Mouse (Mus musculus): ENCODE data around the gene Msi2.

Msi2 gene

DNA sequence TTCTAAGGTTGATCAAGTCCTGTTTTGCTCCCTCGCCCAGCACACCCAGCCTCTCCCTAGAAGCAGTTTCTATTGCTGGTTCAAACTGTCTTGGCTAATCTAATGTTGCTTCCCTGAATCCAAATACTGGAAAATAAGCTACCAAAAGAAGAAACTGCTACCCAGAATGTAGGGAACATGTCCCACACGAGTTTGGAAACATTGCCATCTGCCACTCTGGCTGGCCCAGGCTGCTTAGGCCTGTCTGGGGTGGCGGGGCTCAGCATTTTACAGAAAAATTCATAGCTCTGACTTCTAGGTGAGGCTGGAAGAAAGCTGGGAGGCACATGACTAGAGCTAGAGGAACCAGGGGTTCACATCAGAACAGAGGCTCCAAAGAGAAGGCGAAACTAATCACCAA lies 345.7 kb downstream of the Msi2 start:
- no peak for DNase-seq (ENCODE audit: low read depth, low spot score)

DNA sequence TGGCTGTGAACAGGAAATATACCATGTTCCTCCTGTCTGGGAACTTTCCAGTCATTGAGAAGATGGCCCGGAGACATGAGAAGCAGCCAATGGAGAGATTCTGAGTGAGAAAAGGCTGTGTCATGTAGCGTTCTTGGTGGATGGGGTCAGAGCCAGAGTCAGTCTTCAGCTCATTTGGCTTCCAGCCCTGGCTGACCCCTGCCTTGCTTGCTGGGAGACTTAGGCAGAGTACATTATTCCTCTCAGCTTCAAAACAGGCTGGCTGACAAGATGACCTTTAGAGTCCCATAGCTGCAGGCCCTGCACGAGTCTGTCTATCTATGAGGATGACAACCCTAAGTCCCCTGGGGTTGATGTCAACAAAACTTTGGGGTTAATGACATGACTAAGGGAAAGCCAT lies 348.4 kb downstream of the Msi2 start:
- DNase-seq (ENCODE audit: low read depth, low spot score), result peak; percentile 10

DNA sequence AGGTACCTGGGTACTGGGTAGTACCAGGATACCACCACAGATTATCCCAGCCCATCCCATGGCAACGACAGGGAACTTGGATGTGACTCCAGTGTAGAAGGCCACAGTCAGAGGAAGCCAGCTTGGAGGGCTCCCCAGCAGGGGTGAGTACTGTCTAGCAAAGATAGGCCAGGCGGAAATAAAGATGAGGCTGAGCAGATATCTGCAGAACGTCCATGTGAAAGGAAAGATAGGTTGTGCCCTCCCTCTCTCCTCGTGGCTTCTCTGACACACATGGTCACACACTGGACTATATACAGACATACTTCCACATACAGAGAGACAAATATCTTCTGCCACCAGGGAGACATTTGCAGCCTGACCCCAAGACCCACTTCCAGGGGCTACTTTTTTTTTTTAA lies 350.8 kb downstream of the Msi2 start:
- DNase-seq (ENCODE audit: low read depth, low spot score), result no peak

DNA sequence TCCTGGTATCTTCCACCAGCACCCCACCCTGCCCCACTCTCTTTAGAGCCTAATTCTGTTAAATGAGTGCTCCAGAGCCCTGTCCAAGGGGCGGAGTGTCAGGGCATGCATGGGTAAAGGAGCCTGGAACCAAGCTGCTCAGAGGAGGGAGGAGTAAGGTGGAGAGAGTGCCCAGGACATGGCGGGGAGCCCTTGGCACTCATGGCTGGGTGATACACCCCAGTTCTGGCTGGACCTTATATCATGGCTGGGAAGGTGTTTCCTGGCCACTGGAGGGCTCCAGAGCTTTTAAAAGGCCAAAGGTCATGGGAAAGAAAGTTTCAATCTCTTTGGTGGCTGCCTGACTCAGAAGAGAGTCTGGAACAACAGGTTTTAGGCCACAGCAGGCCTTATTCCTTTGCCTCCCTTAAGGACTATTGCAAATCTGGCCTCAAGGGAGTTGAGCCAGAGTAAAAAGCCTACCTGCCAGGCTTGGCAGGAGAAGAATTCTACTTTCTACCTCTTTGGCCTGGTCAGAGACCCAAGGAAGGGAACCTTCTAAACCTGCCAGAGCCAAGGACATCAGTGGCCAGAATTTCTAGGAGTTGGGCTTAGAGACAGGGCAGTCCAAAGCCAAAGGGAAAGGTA lies 352.3 kb downstream of the Msi2 start:
- no peak for DNase-seq (ENCODE audit: low read depth, low spot score)

DNA sequence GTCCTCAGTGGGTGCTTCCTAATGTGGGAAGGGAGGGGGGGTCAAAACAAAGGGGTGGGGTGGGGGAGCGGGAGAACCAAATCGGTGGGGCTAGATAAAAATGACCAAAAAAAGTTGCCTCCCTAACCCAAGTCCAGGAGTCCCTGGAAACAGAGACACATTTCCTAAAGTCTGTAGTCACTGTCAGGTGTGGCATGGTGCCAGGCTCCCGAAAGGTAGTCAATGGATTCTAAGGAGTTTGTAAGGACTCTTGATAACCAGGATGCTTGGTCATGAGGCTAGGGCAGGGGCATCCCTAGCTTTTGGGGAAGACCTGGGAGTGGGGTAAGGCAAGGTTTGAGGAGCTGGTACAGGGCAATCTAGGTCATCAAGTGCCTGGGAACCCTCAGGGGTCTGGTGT lies 354.1 kb downstream of the Msi2 start:
- no peak for DNase-seq (ENCODE audit: low read depth, low spot score)

DNA sequence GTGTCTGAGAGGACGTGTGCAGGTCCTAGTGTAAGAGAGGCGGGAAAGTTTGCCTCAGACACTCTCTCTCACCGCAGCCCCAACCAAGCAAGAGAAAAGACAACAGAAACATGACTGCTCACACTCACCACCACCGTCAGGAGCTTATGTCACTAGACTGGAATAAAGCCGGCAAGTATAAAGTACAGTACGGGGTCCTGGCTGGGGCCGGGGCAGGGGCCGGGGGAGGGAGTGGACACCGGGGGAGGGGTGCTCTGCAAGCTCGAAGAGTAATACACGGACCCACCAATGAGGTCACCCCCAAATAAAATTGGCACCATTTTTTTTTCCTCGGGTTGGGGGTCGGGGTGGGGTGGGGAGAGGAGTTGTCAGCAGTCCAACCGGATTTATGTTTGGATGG lies 354.8 kb downstream of the Msi2 start:
- DNase-seq (ENCODE audit: low read depth, low spot score), result no peak

DNA sequence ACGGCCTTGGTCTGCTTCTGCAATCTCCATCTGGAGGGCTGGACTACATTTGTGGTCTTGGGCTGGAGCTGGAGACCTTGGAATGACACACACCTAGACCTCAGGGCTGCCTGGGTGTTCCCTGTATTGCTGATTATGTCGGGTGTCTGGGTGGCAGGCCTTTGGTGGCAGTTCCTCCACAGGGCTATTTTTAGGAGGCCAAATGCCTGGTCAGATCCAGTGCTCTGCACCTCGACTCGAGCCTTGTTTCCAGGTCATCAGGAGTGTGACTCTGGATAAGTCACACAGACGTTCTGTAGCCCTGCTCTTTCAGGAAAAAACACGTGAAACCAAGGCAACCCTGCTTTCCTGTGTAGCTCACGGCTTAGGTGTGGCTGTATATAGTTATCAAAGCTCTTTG lies 358.6 kb downstream of the Msi2 start:
- no peak for DNase-seq (ENCODE audit: low read depth, low spot score)

DNA sequence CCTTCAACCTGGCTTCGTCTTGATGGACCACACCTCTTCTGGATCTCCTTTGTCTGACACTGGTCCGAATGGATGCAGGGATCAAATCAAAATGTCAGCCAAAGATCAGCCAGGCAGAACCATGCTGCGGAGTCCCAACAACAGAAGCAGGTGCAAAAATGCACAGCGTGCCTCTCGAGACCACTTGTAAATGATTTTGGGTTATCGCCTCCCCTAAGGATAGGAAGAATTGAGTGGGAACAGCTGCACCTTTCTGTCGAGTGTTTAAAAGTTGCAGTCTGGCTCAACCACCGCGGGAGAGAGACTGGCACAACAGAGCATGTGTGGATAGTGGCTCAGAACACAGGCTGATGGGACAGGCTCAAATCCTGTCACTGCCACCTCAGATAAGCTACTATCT lies 361.0 kb downstream of the Msi2 start:
- no peak for DNase-seq (ENCODE audit: low read depth, low spot score)

DNA sequence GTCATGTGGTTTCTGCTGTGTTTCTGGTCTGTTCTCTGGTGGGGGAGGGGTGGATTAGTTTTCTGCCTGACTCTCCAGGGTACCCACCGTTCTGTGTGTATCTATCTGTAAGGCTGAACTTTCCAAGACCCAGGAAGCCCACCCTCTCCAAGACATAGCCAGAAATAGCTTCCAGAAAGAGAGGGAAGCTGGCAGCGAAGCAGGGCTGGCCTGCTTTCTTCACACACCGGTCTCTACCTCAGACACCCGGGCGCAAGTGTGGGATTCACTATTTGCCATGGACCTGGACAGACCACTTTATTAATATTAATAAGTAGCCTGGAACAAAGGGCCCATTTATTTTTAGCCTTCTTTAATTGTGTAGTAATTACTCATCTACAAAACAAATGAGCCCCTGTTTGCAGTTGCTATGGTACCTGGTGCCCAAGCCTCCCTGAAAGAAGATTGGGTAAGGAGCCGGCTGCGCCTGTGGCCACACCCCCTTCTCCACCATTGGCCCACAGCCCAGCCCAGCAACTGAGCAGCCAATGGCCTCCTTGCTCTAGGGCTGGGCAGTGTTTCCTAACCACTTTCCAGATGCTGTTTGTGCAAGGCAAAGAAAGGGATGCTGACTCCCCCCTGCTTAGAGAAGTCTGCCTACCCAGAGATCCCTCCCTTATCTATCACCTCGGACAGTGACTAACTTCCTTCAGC lies 361.6 kb downstream of the Msi2 start:
- DNase-seq (ENCODE audit: low read depth, low spot score), result no peak

DNA sequence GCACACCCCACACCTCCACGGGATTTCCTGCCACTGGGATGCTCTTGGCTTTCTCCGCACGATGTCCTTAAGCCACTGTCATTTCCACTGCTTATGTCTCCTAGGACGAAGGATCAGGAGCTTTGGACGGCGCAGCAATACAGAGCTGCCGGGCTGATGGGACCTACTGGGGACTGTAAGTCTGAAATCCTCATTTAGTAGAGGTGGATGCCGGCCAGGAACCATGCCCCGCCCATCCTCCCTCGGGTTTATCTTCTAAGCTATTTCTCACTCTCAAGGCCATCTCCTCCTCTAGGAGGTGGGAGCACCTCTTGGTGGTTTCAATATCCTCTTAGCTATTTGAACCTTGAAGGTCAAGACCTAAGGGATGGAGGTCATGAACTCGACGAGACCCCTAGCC lies 362.3 kb downstream of the Msi2 start:
- DNase-seq (ENCODE audit: low read depth, low spot score), result no peak

DNA sequence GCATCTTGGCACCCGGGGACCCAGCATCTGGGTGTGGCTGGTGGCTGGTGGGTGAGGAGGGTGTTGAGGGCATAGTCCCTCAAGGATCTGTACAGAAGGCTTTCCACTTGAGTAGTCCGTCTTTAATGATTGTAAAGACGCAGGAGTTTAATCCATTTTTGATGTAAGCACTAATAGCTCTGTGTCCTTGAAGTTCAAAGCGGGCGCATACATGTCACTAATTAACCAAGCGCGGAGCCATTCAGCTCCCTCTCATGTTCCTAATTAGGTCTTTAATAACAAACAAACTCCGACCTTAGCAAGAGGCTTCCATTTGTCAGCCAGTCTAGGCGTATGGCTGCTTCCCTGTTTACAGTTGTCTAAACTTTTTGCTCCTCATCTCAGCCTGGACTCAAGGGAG lies 363.5 kb downstream of the Msi2 start:
- no peak for DNase-seq (ENCODE audit: low read depth, low spot score)

DNA sequence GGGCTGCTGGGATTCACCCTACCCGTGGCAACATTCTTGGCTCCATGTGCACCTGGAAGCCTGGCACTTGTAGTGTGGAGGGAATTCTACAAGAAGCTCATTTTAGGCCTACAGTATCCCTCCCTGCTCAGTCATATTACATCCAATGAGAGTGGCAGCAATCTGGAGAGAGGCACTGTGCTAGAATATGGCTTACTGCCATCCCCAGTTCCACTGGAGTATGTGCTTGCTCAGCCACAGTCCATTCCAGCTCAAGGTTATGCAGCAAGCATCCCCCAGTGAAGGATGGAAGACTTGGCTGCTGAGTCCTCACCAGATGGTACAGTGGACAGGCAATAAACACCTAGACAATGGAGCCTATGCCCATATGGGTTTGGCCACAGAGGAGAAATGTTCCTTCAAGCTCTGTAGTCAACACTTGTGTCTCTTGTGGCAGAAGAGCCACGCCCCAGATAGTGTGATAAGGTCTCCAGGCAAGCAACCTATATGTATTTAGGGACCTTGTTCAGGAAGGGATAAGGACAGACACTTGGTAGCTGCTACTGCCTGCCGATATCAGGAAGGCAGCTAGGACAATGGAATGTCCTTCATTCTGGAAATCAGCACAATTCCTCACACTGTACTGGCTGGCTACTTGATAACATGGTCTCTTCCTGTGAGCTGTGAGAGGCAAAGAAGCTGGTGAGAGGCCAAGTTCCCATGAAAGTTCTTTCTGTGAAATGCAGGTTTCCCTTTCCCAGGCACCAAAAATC lies 366.4 kb downstream of the Msi2 start:
- DNase-seq (ENCODE audit: low read depth, low spot score), result no peak

DNA sequence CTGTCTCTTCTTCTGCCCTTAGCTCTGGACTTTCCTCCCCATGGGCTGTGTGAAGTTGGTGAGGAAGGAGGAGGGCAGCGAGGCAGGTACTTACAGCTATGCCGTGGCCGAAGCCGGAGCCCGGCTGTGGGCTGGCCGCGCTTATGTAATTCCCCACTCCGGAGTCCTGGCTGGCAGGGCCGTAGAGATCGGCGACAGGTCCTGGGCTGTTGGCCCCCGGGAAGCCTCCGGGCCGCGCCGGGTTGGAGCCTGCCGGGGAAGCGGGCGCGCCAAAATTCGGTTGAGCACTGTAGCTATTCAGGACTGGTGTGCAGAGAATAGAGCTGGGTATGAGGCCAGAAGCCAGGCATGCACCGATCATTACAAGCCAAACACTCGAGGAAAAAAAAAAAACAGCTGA lies 369.6 kb downstream of the Msi2 start:
- no peak for DNase-seq (ENCODE audit: low read depth, low spot score)

DNA sequence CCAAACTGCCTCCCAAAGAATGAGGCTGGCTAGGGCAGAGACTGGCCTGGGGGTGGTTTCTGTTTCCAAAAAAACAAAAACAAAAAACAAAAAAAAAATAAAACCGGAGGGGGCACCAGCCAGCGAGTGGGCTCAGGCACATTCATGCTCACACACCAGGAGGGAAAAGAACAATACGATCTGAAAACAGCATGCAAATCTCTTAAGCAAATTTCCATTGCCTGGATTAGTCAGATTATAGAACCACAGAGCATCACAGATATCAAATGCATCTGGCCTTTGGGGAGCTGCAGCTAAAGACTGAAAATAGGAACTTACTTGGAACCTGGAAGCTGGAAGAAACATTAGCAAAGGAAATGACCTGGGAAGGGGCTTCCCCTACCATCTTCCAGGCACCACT lies 370.3 kb downstream of the Msi2 start:
- DNase-seq (ENCODE audit: low read depth, low spot score), result no peak

DNA sequence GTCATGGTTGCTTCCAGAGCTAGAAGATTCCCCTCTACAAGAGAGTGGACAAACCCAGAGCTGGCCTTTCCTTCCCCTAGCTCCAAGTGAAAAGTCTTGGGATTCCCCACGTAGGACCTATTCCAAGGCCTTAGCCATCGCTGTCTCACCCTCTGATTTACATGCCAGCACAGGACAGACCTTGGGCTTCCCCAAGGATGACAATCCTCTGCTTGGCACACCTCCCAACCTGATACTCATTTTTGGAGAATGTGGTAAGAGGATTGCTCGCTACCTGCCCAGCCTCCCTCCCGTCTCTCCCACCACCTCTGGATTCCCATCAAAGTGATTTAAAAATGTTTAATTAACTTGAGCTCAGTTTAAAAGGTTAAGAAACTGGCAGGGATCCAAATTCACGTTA lies 372.2 kb downstream of the Msi2 start:
- DNase-seq (ENCODE audit: low read depth, low spot score), result no peak

DNA sequence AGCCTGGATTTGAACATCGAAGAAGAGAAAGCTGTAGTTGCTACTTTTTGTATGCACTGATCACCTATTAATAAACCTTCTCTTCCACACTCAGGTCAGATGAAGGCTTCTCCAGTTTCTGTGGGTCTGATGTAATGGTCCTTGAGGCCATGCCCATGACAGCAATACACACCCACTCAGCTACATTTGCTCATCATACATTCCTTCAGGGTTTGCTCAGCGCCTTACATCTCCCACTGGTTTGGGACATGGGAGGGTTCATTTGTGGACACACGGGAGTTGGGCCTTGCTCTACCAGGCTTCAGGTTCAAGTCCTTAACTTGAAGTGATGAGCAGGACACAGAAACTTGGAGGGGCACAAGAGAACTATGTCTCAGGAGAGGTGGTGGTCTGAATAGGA lies 380.4 kb downstream of the Msi2 start:
- DNase-seq (ENCODE audit: low read depth, low spot score), result peak; percentile 13

DNA sequence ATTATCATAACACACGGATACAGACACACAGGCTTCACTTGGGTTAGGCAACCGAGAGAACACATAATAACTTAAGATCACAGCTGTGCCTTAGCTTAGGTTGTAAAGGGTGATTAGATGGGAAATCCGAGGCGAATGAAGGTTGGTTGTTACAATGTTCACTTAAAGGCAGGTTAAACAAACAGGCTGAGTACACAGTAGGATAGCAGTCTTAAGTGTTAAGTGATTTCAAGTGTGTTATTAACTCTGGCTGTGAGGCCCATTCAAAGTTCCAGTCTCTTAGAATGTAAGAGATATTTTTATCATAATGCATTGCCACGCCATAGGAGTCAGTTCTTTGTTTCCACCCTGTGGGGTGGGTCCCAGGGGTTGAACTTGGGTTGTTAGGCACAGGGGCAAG lies 383.4 kb downstream of the Msi2 start:
- no peak for DNase-seq (ENCODE audit: low read depth, low spot score)

DNA sequence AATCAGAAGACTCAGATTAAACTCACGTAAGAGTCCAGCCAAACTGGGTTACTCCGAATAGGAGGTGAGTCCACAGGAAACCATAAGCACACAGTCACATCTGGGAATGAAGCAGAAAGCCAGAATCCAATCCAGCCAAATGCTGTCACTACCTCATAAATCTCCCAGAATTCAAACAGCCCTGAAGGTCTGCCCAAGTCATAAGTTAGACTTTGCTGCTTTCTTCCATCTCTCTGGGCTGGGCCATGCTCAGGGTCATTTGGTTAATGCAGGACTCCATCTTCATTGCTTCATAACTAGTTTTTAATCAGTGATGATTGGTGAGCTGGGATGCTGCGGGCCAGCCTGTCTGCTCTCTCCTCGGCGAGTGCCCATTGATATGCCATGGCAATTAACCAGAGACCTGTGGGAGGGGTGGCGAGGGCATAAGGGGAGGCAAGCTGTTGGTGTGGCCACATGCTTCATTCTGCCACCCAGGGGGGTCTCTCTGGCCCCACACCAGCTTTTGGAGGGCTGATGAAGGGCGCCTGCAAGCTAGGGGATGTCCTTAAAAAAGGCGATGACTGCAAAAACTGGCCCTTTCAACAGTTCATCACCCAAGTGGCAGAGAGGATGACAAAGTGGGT lies 385.9 kb downstream of the Msi2 start:
- DNase-seq (ENCODE audit: low read depth, low spot score), result peak; percentile 80

DNA sequence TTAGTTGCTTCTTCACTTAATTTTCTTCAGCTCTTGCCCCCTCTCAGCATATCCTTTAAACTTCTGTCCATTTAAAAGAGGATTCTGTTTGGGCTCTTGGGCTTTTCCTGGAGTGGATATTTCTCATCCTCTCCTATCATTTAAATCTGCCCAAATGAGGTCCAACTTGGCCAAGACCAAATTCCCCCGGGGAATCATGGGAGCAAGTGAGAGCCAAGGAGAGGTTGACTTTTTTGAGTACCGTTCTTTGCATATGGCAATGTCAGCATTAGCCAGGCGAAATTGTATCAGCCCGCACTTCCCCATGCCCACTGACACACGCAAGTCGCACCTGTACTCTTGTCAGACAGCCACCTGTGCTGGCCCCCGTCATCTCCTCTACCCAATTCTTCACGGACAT lies 386.6 kb downstream of the Msi2 start:
- no peak for DNase-seq (ENCODE audit: low read depth, low spot score)

DNA sequence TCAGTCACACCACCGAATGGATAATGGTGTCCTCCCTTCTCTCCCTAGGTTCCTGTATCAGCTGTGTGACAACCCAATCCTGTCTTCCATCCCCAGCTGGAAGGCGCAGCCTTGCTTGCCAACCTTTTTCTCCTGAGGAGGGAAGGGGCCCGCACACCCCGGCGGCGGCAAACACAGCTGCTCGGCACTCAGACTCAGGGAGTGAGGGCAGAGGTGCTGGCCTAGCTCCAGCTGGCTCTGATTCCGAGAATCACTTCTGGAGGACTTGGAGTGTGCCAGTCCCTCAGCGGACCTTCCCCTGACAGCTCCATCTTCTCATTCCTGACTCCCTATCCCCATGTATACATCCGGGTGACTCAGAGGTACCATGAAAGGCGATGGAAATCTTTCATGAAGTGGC lies 387.5 kb downstream of the Msi2 start:
- no peak for DNase-seq (ENCODE audit: low read depth, low spot score)

DNA sequence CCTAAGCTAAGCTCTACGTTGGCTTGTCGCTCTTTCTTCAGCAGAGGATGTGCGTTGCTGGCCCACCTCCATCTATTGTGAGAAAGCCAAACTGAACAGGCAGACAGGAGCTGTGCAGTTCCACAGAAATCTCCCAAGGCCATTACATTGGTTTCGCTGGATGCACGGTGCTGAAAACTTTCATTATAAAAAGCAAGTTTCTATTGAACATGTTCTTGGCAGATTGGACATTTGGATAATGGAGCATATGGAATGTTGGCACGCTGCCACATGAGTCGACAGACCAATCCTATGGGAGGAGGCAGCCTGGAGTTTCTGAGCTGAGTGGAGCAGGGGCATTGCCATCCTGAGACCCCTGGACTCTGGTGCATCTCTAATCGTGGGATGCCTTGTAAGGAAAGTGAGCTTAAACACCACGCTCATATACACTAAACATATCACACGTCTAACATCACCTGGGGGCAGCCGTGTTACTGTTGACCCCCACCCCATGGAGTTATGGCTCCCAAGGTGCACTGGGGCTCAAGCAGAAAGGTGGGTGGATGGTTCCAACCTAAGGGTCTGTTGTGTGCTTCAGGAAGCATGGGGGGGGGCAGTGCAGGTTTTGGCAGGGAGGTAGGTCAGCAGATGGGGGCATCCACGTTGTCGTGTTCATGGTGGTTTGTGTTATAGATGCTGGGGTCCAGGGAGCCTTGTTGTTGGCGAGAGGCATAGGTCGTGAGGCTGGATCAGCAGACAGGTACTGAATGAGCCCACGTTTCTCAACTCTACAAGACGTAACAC lies 389.3 kb downstream of the Msi2 start:
- DNase-seq (ENCODE audit: low read depth, low spot score), result peak; percentile 53

DNA sequence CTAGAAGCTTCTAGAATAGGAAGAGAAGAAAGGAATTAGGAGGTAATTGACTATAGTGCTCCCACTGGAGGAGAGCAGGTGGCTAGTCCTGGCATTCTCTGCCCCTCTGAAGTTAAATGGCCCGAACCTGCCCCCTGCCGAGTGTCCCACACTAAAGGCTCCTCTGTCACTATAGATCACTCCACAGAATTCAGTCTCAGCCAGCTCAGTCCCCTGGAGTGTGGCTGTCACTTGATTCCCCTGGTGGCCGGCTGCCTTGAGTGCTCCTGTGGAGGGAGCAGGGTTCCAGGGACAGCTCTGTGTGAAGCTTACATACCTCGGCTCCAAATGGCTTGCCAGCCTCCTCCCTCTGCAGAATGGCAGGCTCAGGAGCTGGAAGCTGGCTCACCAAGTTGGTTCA lies 391.3 kb downstream of the Msi2 start:
- no peak for DNase-seq (ENCODE audit: low read depth, low spot score)
